ENCODE assay signal across 19 mouse cellular contexts in the genomic region with DNA sequence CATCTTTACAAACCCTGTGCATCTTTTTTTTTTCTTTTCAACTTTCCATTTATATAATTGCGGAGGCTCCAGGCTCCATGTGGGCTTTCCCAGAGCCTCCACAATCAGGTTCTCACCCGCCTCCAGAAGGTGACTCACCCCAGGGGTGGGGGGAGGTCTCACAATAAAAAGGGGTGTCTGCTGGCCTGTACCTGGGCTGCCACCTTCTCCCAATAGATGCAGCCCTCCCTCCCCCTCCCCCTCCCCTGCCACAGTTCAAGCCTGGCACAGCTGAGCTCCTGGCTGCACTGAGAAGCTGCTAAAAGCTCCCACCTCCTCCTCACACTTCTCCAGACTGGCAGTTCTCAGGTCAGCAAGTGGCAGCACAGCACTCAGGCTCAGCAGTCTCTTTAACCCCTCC.
DNase-seq lines count a peak whose midpoint lies in the region; ATAC-seq and TF ChIP-seq lines count a peak whose summit lies in the region.
"Had no signal": no experiment of that assay in that cellular context is flagged by ENCODE, and none has a peak within 500 bp of the region (broad histone marks: within the 10 kb centered on the region; RNA-seq: fewer than 3 reads in every experiment).

No protein-coding gene starts in this region.

- peak; percentile 87 for ATAC-seq in frontal cortex, adult (ENCODE audit: low TSS enrichment)
- no peak for ATAC-seq in hindbrain, postnatal 0 days
- ATAC-seq: CD4-positive, CD25-positive, alpha-beta regulatory T cell, adult 4 months; intestine, embryonic 15.5 days; liver, embryonic 12.5 days had no signal

- H3K4me3 ChIP-seq in hindbrain, postnatal 0 days (ENCODE audit: low read length), result no peak overlapping the region
- H3K4me3 ChIP-seq: intestine, embryonic 15.5 days; liver, embryonic 12.5 days; lung, embryonic 15.5 days; stomach, embryonic 15.5 days had no signal

- no peak overlapping the region for H3K27ac ChIP-seq in hindbrain, postnatal 0 days
- H3K27ac ChIP-seq: intestine, embryonic 15.5 days; kidney, postnatal 0 days; liver, embryonic 12.5 days; lung, embryonic 15.5 days; stomach, embryonic 15.5 days had no signal

- no peaks in the 10 kb centered on the region for H3K4me1 ChIP-seq in hindbrain, postnatal 0 days (ENCODE audit: insufficient read depth, low read length)
- H3K4me1 ChIP-seq: intestine, embryonic 15.5 days; liver, embryonic 12.5 days; lung, embryonic 15.5 days; stomach, embryonic 15.5 days had no signal

- intact Hi-C loops in left cerebral cortex, postnatal 4 days (cut with DNase I), result no loop called here

- H3K9ac ChIP-seq in hindbrain, postnatal 0 days (replicated peaks; ENCODE audit: low read length), result no peak overlapping the region
- H3K9ac ChIP-seq: intestine, embryonic 15.5 days; liver, embryonic 12.5 days; lung, embryonic 15.5 days; stomach, embryonic 15.5 days had no signal

- no peaks in the 10 kb centered on the region for H3K27me3 ChIP-seq in hindbrain, postnatal 0 days (ENCODE audit: insufficient read depth, low read length)
- H3K27me3 ChIP-seq: intestine, embryonic 15.5 days; liver, embryonic 12.5 days; lung, embryonic 15.5 days; stomach, embryonic 15.5 days had no signal

- 61% methylated on average over 2 of the region's 2 CpGs for WGBS in hindbrain, postnatal 0 days

- peak; percentile 64 for DNase-seq in left cerebral cortex, adult 11 months (ENCODE audit: low spot score)
- DNase-seq in left cerebral cortex, postnatal 4 days, result no peak
- DNase-seq in layer of hippocampus, adult 9-11 months, result peak; percentile 50
- peak; percentile 69 for DNase-seq in right cerebral cortex, postnatal 25 days
- DNase-seq in cerebellum, adult 9-10 months, result no peak
- DNase-seq in hindbrain, postnatal 0 days (ENCODE audit: low spot score), result no peak
- DNase-seq in urinary bladder, postnatal 10 days (ENCODE audit: low spot score), result no peak
- DNase-seq: adrenal gland, postnatal 10 days; cerebellum, postnatal 36 days; midbrain, embryonic 14.5 days; spleen, adult 18-20 months; thymus, postnatal 25 days had no signal

- TF ChIP-seq CTCF in hindbrain, postnatal 0 days (IDR thresholded peaks at IDR 0.05; ENCODE audit: low read depth), result no peak

- H3K4me2 ChIP-seq in hindbrain, postnatal 0 days (ENCODE audit: low read depth, low read length), result no peak overlapping the region
- H3K4me2 ChIP-seq: intestine, embryonic 15.5 days; liver, embryonic 12.5 days; lung, embryonic 15.5 days; stomach, embryonic 15.5 days had no signal

- no peaks in the 10 kb centered on the region for H3K36me3 ChIP-seq in hindbrain, postnatal 0 days (ENCODE audit: insufficient read depth, low read length)
- H3K36me3 ChIP-seq: intestine, embryonic 15.5 days; liver, embryonic 12.5 days; lung, embryonic 15.5 days; stomach, embryonic 15.5 days had no signal

- H3K9me3 ChIP-seq in hindbrain, postnatal 0 days (ENCODE audit: low read length), result no peaks in the 10 kb centered on the region
- H3K9me3 ChIP-seq: intestine, embryonic 15.5 days; liver, embryonic 12.5 days; lung, embryonic 15.5 days; stomach, embryonic 15.5 days had no signal

Comparison
In these comparisons a context has a peak if more than half of its experiments do, and no peak if none do; other contexts are left out.
1. DNase-seq: peak in left cerebral cortex, adult 11 months (single experiment), layer of hippocampus, adult 9-11 months (single experiment) and right cerebral cortex, postnatal 25 days (single experiment); none in left cerebral cortex, postnatal 4 days (single experiment), cerebellum, adult 9-10 months (single experiment), hindbrain, postnatal 0 days (single experiment) and urinary bladder, postnatal 10 days (single experiment).